8 mouse cellular contexts compared by ENCODE assay signal in genomic region chr1:172147835-172148278, GRCm38 (mm10). TPM values are rescaled to one million over a fixed set of nuclear protein-coding genes. Genes with fewer than 3 reads are reported as not detected.
DNase-seq lines count a peak whose midpoint lies in the region; ATAC-seq and TF ChIP-seq lines count a peak whose summit lies in the region.

Dcaf8 (plus strand) TSS chr1:172148084.

- DNase-seq in brain, embryonic 14.5 days (ENCODE audit: low read depth), result peak; percentile 99
- peak; percentile 82 for DNase-seq in liver, adult 2 months (ENCODE audit: extremely low read depth, low read depth, low spot score)
- DNase-seq in splenic B cell, adult 2 months (ENCODE audit: low read depth, low spot score), result peak; percentile 98

- H3K36me3 ChIP-seq in C2C12 (ENCODE audit: control insufficient read depth, insufficient read depth), result peaks cover 22% of the 10 kb centered on the region
- H3K36me3 ChIP-seq in erythroblast, embryonic 14.5 days (ENCODE audit: control insufficient read depth), result peaks cover 37% of the 10 kb centered on the region
- peaks cover 14% of the 10 kb centered on the region for H3K36me3 ChIP-seq in heart, embryonic 11.5 days (ENCODE audit: control insufficient read depth, insufficient read depth, low read length)
- H3K36me3 ChIP-seq in kidney, embryonic 16.5 days (ENCODE audit: insufficient read depth, low read length), result peaks cover 19% of the 10 kb centered on the region; the same call in 1 of the 2 replicates
- H3K36me3 ChIP-seq in liver, adult 2 months (ENCODE audit: control insufficient read depth, insufficient read depth, low read length), result peaks cover 16% of the 10 kb centered on the region
- peaks cover 16% of the 10 kb centered on the region for H3K36me3 ChIP-seq in myocyte (ENCODE audit: control insufficient read depth, insufficient read depth)
- peaks cover 3% of the 10 kb centered on the region; the same call in 1 of the 2 replicates for H3K36me3 ChIP-seq in splenic B cell, adult 2 months (ENCODE audit: control insufficient read depth, insufficient read depth, low read length, poor library complexity, severe bottlenecking)

- H3K79me3 ChIP-seq in C2C12 (ENCODE audit: low read depth), result peaks cover 27% of the 10 kb centered on the region

- H3K9me3 ChIP-seq in erythroblast, embryonic 14.5 days (ENCODE audit: control insufficient read depth, low read length), result no peaks in the 10 kb centered on the region
- no peaks in the 10 kb centered on the region for H3K9me3 ChIP-seq in heart, embryonic 11.5 days (replicated peaks; ENCODE audit: control insufficient read depth, low read length)
- H3K9me3 ChIP-seq in kidney, embryonic 16.5 days (ENCODE audit: low read length), result no peaks in the 10 kb centered on the region

- no peak for TF ChIP-seq CTCF in C2C12 (IDR thresholded peaks at IDR 0.05; ENCODE audit: control insufficient read depth, insufficient read depth, insufficient read length)
- no peak for TF ChIP-seq CTCF in brain, embryonic 14.5 days (IDR thresholded peaks at IDR 0.05; ENCODE audit: borderline replicate concordance, extremely low read depth, insufficient read depth, insufficient read length)
- no peak for TF ChIP-seq CTCF in liver, adult 2 months (IDR thresholded peaks at IDR 0.05; ENCODE audit: low read depth, low read length)

- peak; percentile 99 for ATAC-seq in heart, embryonic 11.5 days (replicated peaks; ENCODE audit: insufficient number of reproducible peaks, low FRiP score, low TSS enrichment)
- peak; percentile 99 for ATAC-seq in kidney, embryonic 16.5 days (ENCODE audit: low FRiP score, low TSS enrichment)

- H3ac ChIP-seq in C2C12 (ENCODE audit: control insufficient read depth, insufficient read length, low read depth) (peak within 1 kb of the TSS; percentile 74), myocyte (ENCODE audit: control insufficient read depth, insufficient read length) (peak within 1 kb of the TSS; percentile 29)

- TF ChIP-seq POLR2A in brain, embryonic 14.5 days (IDR thresholded peaks at IDR 0.05; ENCODE audit: borderline replicate concordance, extremely low read depth, insufficient read depth, insufficient read length, poor library complexity, severe bottlenecking), result peak; percentile 97
- peak; percentile 91 for TF ChIP-seq POLR2A in liver, adult 2 months (IDR thresholded peaks at IDR 0.05; ENCODE audit: extremely low read depth, insufficient read depth, low read length)
- TF ChIP-seq POLR2A in myocyte (IDR thresholded peaks at IDR 0.05; ENCODE audit: insufficient read length, low read depth), result peak; percentile 97

- H3K79me2 ChIP-seq in C2C12 (ENCODE audit: control insufficient read depth, insufficient read depth) (peaks cover 48% of the 10 kb centered on the region), myocyte (ENCODE audit: control insufficient read depth, insufficient read depth) (peaks cover 42% of the 10 kb centered on the region)
- peaks cover 19% of the 10 kb centered on the region; the same call in 1 of the 2 replicates for H3K79me2 ChIP-seq in liver, adult 2 months (ENCODE audit: control insufficient read depth, insufficient read depth, low read length)

- H3K4me3 ChIP-seq in C2C12 (ENCODE audit: insufficient read depth, poor library complexity, severe bottlenecking) (peak within 1 kb of the TSS; percentile 83), myocyte (peak within 1 kb of the TSS; percentile 97)
- H3K4me3 ChIP-seq in erythroblast, embryonic 14.5 days (replicated peaks), result peak within 1 kb of the TSS; percentile 100
- peak within 1 kb of the TSS; percentile 93 for H3K4me3 ChIP-seq in heart, embryonic 11.5 days (ENCODE audit: low read depth, low read length)
- peak within 1 kb of the TSS; percentile 71 for H3K4me3 ChIP-seq in kidney, embryonic 16.5 days (ENCODE audit: low read length)
- peak within 1 kb of the TSS; percentile 93 for H3K4me3 ChIP-seq in liver, adult 2 months (ENCODE audit: insufficient read depth, low read depth, low read length)

- H3K27ac ChIP-seq in heart, embryonic 11.5 days (ENCODE audit: low read depth, low read length), result peak within 1 kb of the TSS; percentile 97
- H3K27ac ChIP-seq in kidney, embryonic 16.5 days (ENCODE audit: low read length), result peak within 1 kb of the TSS; percentile 96
- H3K27ac ChIP-seq in liver, adult 2 months (replicated peaks; ENCODE audit: insufficient read depth, low read depth, low read length), result peak within 1 kb of the TSS; percentile 97

- no peaks in the 10 kb centered on the region for H3K27me3 ChIP-seq in C2C12 (ENCODE audit: control insufficient read depth, insufficient read depth, insufficient read length)
- no peaks in the 10 kb centered on the region for H3K27me3 ChIP-seq in erythroblast, embryonic 14.5 days (ENCODE audit: control insufficient read depth)
- H3K27me3 ChIP-seq in heart, embryonic 11.5 days (ENCODE audit: control insufficient read depth, insufficient read depth, low read length), result no peaks in the 10 kb centered on the region
- H3K27me3 ChIP-seq in kidney, embryonic 16.5 days (ENCODE audit: insufficient read depth, low read length), result no peaks in the 10 kb centered on the region
- H3K27me3 ChIP-seq in liver, adult 2 months (ENCODE audit: control insufficient read depth, insufficient read depth, low read length), result no peaks in the 10 kb centered on the region
- H3K27me3 ChIP-seq in myocyte (ENCODE audit: control insufficient read depth, insufficient read depth, insufficient read length), result no peaks in the 10 kb centered on the region
- H3K27me3 ChIP-seq in splenic B cell, adult 2 months (ENCODE audit: control insufficient read depth, insufficient read depth, low read length, poor library complexity, severe bottlenecking), result no peaks in the 10 kb centered on the region

- H3K9ac ChIP-seq in heart, embryonic 11.5 days (ENCODE audit: low read depth, low read length), result peak within 1 kb of the TSS; percentile 100
- peak within 1 kb of the TSS; percentile 98 for H3K9ac ChIP-seq in kidney, embryonic 16.5 days (replicated peaks; ENCODE audit: low read length)
- peak within 1 kb of the TSS; percentile 97 for H3K9ac ChIP-seq in liver, adult 2 months (ENCODE audit: low read depth, low read length)

- H3K4me2 ChIP-seq in heart, embryonic 11.5 days, result peak within 1 kb of the TSS; percentile 82
- peak within 1 kb of the TSS; percentile 71 for H3K4me2 ChIP-seq in kidney, embryonic 16.5 days (replicated peaks; ENCODE audit: low read depth, low read length)
- H3K4me2 ChIP-seq in myocyte (ENCODE audit: low read depth), result peak within 1 kb of the TSS; percentile 98

- H3K4me1 ChIP-seq in erythroblast, embryonic 14.5 days (ENCODE audit: control insufficient read depth), result peaks cover 41% of the 10 kb centered on the region
- H3K4me1 ChIP-seq in heart, embryonic 11.5 days (ENCODE audit: control insufficient read depth, insufficient read depth, low read length), result 0 out of 2 replicates have a peak, but pooled peaks cover 4% of the 10 kb centered on the region
- peaks cover 14% of the 10 kb centered on the region for H3K4me1 ChIP-seq in kidney, embryonic 16.5 days (ENCODE audit: insufficient read depth, low read length)
- peaks cover 12% of the 10 kb centered on the region for H3K4me1 ChIP-seq in liver, adult 2 months (ENCODE audit: control insufficient read depth, insufficient read depth, low read length)

- under 1% methylated on average over 42 of the region's 42 CpGs for whole genome bisulfite sequencing in heart, embryonic 11.5 days (ENCODE audit: insufficient replicate concordance)
- under 1% methylated on average over 39 of the region's 42 CpGs for WGBS in kidney, embryonic 16.5 days
- WGBS in liver, adult 2 months, result under 1% methylated on average over 39 of the region's 42 CpGs

TF ChIP-seq in C2C12, 6 proteins besides CTCF, POLR2A, EP300 and RAD21:
- TF ChIP-seq MYOD1 (IDR thresholded peaks at IDR 0.05; ENCODE audit: control insufficient read depth, insufficient read length, low read depth), result no peak
- no peak for TF ChIP-seq USF1 (IDR thresholded peaks at IDR 0.05; ENCODE audit: low read depth)
- TF ChIP-seq MAX (IDR thresholded peaks at IDR 0.05), result peak; percentile 67
- TF ChIP-seq FOSL1 (IDR thresholded peaks at IDR 0.05; ENCODE audit: insufficient read depth, low read length, poor library complexity, severe bottlenecking), result no peak
- no peak for TF ChIP-seq MYOG (IDR thresholded peaks at IDR 0.05; ENCODE audit: control insufficient read depth, extremely low read depth, insufficient read length)
- TF ChIP-seq CEBPB (IDR thresholded peaks at IDR 0.05; ENCODE audit: low read depth), result no peak

TF ChIP-seq in myocyte, 11 proteins besides CTCF, POLR2A, EP300 and RAD21:
- TF ChIP-seq CEBPB (IDR thresholded peaks at IDR 0.05; ENCODE audit: insufficient read depth, poor library complexity, severe bottlenecking) (no peak), SRF (IDR thresholded peaks at IDR 0.05; ENCODE audit: control insufficient read depth, insufficient read length, low read depth) (no peak), TCF3 (IDR thresholded peaks at IDR 0.05; ENCODE audit: insufficient read length, low read depth) (no peak), E2F4 (IDR thresholded peaks at IDR 0.05; ENCODE audit: insufficient read depth) (no peak), TCF12 (IDR thresholded peaks at IDR 0.05; ENCODE audit: insufficient read depth, poor library complexity, severe bottlenecking) (no peak), MYOG (IDR thresholded peaks at IDR 0.05; ENCODE audit: control insufficient read depth in 1 of 3, insufficient read depth in 1 of 3, insufficient read length in 2 of 3, low read depth in 2 of 3) (peak in 1 of 3 experiments; percentile 27), MYOD1 (IDR thresholded peaks at IDR 0.05; ENCODE audit: control insufficient read depth in 1 of 3, insufficient read length in 2 of 3, low read depth in 2 of 3) (peak in 1 of 3 experiments; percentile 1), REST (IDR thresholded peaks at IDR 0.05; ENCODE audit: insufficient read depth, insufficient read length) (peak; percentile 51), POLR2AphosphoS2 (IDR thresholded peaks at IDR 0.05; ENCODE audit: insufficient read length, low read depth) (peak; percentile 95), USF1 (IDR thresholded peaks at IDR 0.05; ENCODE audit: low read depth) (no peak), MAX (IDR thresholded peaks at IDR 0.05; ENCODE audit: low read depth) (no peak)

RNA-seq across cellular contexts. Expression of gene Dcaf8, which starts in this region (rescaled TPM):
- polyA plus RNA-seq in C2C12 (2012; fragmentation: generic; extraction: Trizol) (37.6 TPM), myocyte (2012; fragmentation: generic; extraction: Trizol) (80.0 TPM)
- 76.6 and 84.5 TPM in 2 replicates for polyA plus RNA-seq in brain, embryonic 14.5 days (2012; rRNA removed)
- 4.1 and 4.3 TPM in 2 replicates for polyA plus RNA-seq in erythroblast, embryonic 14.5 days (2012)
- polyA plus RNA-seq in heart, embryonic 11.5 days (2014; fragmentation: Nextera tagmentation; extraction: Ambion mirVana), result 85.4 and 105 TPM in 2 replicates
- 147 and 149 TPM in 2 replicates for polyA plus RNA-seq in kidney, embryonic 16.5 days (2015; fragmentation: Nextera tagmentation; extraction: Ambion mirVana)
- 92.7 and 95.6 TPM in 2 replicates for total RNA-seq in liver, adult 2 months (2014; rRNA removed)
- polyA plus RNA-seq in liver, adult 2 months (2012; rRNA removed), result 48.5 and 54.1 TPM in 2 replicates

Comparison
In these comparisons a context has a peak if more than half of its experiments do, and no peak if none do; other contexts are left out.
1. Peak in every context shown above with its lines: DNase-seq, ATAC-seq, H3K4me3 ChIP-seq and H3K27ac ChIP-seq.